Mouse (Mus musculus) embryo, embryonic 9.5 days (tissue): Measurements from ENCODE around the gene Ace2.
A peak's percentile ranks its signal among the peaks of the same experiment; 100 is the strongest.

ENCODE experiments used
- DNase-seq: peaks from one replicate; pipeline ENCODE4 v3.0.0-alpha.2; 2017; ENCODE audit errors: extremely low spot score

The Ace2 gene

GRCm38 (mm10) chrX:164179746-164180145 lies 40.6 kb downstream of the Ace2 start:
- peak; percentile 47 for DNase-seq

DNA sequence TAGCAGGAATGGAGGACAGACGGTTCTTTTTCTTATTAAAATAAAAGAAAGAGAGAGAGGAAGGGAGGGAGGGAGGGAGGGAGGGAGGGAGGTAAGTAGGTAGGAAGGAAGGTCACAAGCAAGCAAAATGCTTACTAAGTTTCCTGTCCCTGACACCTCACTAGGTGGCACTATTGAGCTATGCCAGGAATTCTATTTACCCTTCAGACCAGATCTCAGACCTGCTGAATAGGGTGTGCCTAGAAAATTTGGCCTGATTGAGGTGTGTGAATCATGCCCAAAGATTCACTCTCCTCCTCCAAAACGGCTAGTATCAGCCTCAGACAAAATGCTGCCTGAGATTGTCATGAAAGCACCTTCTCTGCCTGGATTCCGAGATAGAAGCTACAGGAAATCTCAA lies 44.7 kb downstream of the Ace2 start:
- DNase-seq: peak; percentile 22

GRCm38 (mm10) chrX:164189880-164190279 lies 50.7 kb downstream of the Ace2 start:
- DNase-seq: no peak

DNA sequence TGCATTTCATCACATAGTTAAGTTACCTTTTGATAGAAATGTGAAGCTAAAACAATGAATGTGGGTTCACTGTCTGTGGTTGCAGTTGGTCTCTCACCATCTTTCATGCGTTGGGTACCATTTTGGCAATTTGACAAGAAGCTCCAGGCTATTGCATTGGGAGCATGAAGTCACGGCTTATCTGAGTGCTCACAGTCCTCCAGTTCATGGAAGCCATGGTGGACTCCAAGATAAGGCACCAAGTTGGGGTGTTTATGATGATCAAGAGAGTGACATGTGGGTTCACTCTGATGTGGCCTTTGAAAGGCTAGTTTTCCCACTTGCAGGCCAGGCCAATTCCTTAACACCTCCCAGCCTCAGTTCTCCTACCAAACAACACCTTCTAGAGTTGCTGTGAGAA lies 58.5 kb downstream of the Ace2 start:
- no peak for DNase-seq

DNA sequence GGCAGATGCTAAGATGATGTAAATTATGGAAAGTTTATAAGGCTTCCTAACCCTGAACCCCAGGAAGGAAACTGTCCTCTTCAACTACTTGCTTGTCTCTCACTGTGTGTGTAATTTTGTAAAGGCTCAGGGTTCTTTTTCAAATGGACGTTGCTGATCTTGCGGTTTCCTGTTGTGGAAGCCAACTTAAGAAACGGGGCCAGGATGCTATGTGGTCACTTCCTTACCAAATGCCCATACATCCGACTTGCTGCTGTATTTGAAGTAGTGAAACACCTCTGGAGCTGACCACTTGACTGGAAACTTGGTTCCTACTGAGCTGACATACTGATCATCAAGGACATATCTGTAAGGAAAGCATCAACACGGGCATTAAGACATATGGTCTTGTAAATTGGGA lies 61.4 kb downstream of the Ace2 start:
- no peak for DNase-seq

DNA sequence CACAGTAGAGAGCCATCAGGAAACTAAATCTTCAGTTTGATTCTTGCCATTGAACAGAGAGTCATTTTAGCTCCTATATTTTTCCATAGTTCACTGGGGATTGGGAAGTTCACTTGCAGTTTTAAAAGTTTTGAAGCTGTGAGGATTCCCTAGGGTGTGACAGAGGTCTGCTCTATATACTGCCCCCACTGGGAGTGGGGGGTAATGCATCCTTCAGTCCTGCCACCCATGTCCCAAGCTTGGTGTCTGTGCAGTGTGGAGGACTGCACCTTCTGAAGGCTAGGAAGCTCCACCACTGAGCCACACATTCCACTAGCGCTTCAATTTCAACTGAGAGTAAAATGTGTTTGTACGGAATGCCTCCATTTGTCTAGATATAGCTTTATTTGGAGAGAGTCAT lies 82.9 kb downstream of the Ace2 start:
- no peak for DNase-seq

DNA sequence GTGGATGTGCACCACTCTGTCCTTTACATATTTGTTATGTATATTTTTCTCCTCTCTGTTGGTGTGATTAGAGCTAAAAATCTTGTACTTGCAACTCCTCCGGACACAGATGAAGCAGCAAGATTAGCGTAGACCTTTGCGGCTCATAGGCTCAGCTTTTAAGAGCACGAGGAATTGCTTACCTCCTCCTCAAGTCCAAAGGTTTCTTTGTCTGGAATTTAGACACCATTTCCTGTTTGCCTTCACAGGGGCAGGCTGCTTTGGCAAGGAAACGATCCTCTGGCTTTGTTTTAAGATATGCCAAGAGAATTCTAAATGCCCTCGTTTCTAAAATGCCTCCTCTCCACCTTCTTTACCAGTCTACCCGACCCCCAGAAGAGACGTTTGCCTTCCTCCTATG lies 94.2 kb downstream of the Ace2 start:
- DNase-seq: no peak
